Mouse (Mus musculus): ENCODE results near the gene Tspan8. TPM values are rescaled to one million over a fixed set of nuclear protein-coding genes. Genes with fewer than 3 reads are reported as not detected.
"Not testable (repeated sequence)": the region's sequence is repeated elsewhere in the genome, so short reads cannot be mapped to it uniquely, and the experiment has no call there.

Tspan8 gene
- total RNA-seq (2015) (7.7 and 13.6 TPM in 2 replicates), total RNA-seq (2017) (5.6 and 10.8 TPM in 2 replicates)

GRCm38 (mm10) chr10:115816511-115816910 lies at the start of gene Tspan8:
Tspan8 (plus strand) TSS chr10:115816832.
- ATAC-seq (replicated peaks; ENCODE audit: poor library complexity) = peak; percentile 58

- ATAC-seq (replicated peaks; ENCODE audit: poor library complexity) = no peak
Observed at GRCm38 (mm10) chr10:115770032-115770431, 46.6 kb upstream of the Tspan8 start.

GRCm38 (mm10) chr10:115774451-115774850 lies 42.2 kb upstream of the Tspan8 start:
- no peak for ATAC-seq (replicated peaks; ENCODE audit: poor library complexity)

- ATAC-seq (replicated peaks; ENCODE audit: poor library complexity) = no peak
Observed at GRCm38 (mm10) chr10:115775945-115776905, 40.4 kb upstream of the Tspan8 start.

GRCm38 (mm10) chr10:115777366-115777765 lies 39.3 kb upstream of the Tspan8 start:
- no peak for ATAC-seq (replicated peaks; ENCODE audit: poor library complexity)

GRCm38 (mm10) chr10:115778624-115779023 lies 38.0 kb upstream of the Tspan8 start:
- ATAC-seq (replicated peaks; ENCODE audit: poor library complexity) = peak; percentile 70

GRCm38 (mm10) chr10:115780239-115781016 lies 36.2 kb upstream of the Tspan8 start:
- ATAC-seq (replicated peaks; ENCODE audit: poor library complexity) = peak; percentile 23; the same call in 1 of the 2 replicates

- ATAC-seq (replicated peaks; ENCODE audit: poor library complexity) = no peak
Observed at GRCm38 (mm10) chr10:115783232-115783631, 33.4 kb upstream of the Tspan8 start.

- ATAC-seq (replicated peaks; ENCODE audit: poor library complexity) = no peak
Observed at GRCm38 (mm10) chr10:115790788-115791187, 25.8 kb upstream of the Tspan8 start.

GRCm38 (mm10) chr10:115796072-115796788 lies 20.4 kb upstream of the Tspan8 start:
- no peak for ATAC-seq (replicated peaks; ENCODE audit: poor library complexity)

- ATAC-seq (replicated peaks; ENCODE audit: poor library complexity) = no peak
Observed at GRCm38 (mm10) chr10:115801464-115801863, 15.2 kb upstream of the Tspan8 start.

GRCm38 (mm10) chr10:115803013-115803412 lies 13.6 kb upstream of the Tspan8 start:
- ATAC-seq (replicated peaks; ENCODE audit: poor library complexity) = not testable (repeated sequence)

- peak; percentile 45 for ATAC-seq (replicated peaks; ENCODE audit: poor library complexity)
Observed at GRCm38 (mm10) chr10:115803765-115804164, 12.9 kb upstream of the Tspan8 start.

- peak; percentile 94 for ATAC-seq (replicated peaks; ENCODE audit: poor library complexity)
Observed at GRCm38 (mm10) chr10:115805987-115806386, 10.6 kb upstream of the Tspan8 start.

- ATAC-seq (replicated peaks; ENCODE audit: poor library complexity) = no peak
Observed at GRCm38 (mm10) chr10:115809169-115809568, 7.5 kb upstream of the Tspan8 start.

- ATAC-seq (replicated peaks; ENCODE audit: poor library complexity) = no peak
Observed at GRCm38 (mm10) chr10:115811519-115811918, 5.1 kb upstream of the Tspan8 start.

- ATAC-seq (replicated peaks; ENCODE audit: poor library complexity) = no peak
Observed at GRCm38 (mm10) chr10:115814878-115815277, 1.8 kb upstream of the Tspan8 start.

- peak; percentile 93 for ATAC-seq (replicated peaks; ENCODE audit: poor library complexity)
Observed at GRCm38 (mm10) chr10:115817056-115817724, 558 bp downstream of the Tspan8 start.

- no peak for ATAC-seq (replicated peaks; ENCODE audit: poor library complexity)
Observed at GRCm38 (mm10) chr10:115825289-115825688, 8.7 kb downstream of the Tspan8 start.

- ATAC-seq (replicated peaks; ENCODE audit: poor library complexity) = no peak
Observed at GRCm38 (mm10) chr10:115828872-115829271, 12.2 kb downstream of the Tspan8 start.
